Mouse (Mus musculus) lung, embryonic 14.5 days (tissue): Measurements from ENCODE around the gene Dhh. TPM values are rescaled to one million over a fixed set of nuclear protein-coding genes. Genes with fewer than 3 reads are reported as not detected.
"Not testable (repeated sequence)": the region's sequence is repeated elsewhere in the genome, so short reads cannot be mapped to it uniquely, and the experiment has no call there.

ENCODE experiments used
- ATAC-seq: fragments of 200-750 bp; cut with Nextera tagmentation; 2 replicates; pipeline ENCODE4 v1.8.0; 2017; ENCODE audit warnings: mild to moderate bottlenecking, moderate TSS enrichment, moderate library complexity; ENCODE audit not compliant: insufficient read depth
- DNase-seq: peaks from one replicate; pipeline ENCODE4 v3.0.0-alpha.2; 2015
- H3K27ac ChIP-seq: fragments of 300-500 bp; sonication (generic); 2 replicates; pipeline ENCODE4 v1.5.1; 2014; ENCODE audit warnings: low read depth, mild to moderate bottlenecking, moderate library complexity
- H3K27me3 ChIP-seq: fragments of 300-500 bp; sonication (generic); 2 replicates; pipeline ENCODE4 v1.6.1; 2014; ENCODE audit warnings: low read length, control low read depth; ENCODE audit not compliant: insufficient read depth
- H3K36me3 ChIP-seq: fragments of 300-500 bp; sonication (generic); 2 replicates; pipeline ENCODE4 v1.6.1; 2014; ENCODE audit warnings: control low read depth; ENCODE audit not compliant: insufficient read depth
- H3K4me1 ChIP-seq: fragments of 300-500 bp; sonication (generic); 2 replicates; pipeline ENCODE4 v1.6.1; 2014; ENCODE audit warnings: antibody characterized with exemption, control low read depth; ENCODE audit not compliant: insufficient read depth
- H3K4me2 ChIP-seq: fragments of 300-500 bp; sonication (generic); 2 replicates; pipeline ENCODE4 v1.6.1; 2014; ENCODE audit warnings: mild to moderate bottlenecking
- H3K4me3 ChIP-seq: fragments of 300-500 bp; sonication (generic); 2 replicates; pipeline ENCODE4 v1.5.1; 2014; ENCODE audit warnings: low read depth, low read length
- H3K9ac ChIP-seq: fragments of 300-500 bp; sonication (generic); 2 replicates; pipeline ENCODE4 v1.6.1; 2014
- H3K9me3 ChIP-seq: fragments of 300-500 bp; sonication (generic); 2 replicates; pipeline ENCODE4 v1.6.1; 2016; ENCODE audit warnings: low read depth, low read length, control low read depth
- CTCF ChIP-seq: IDR thresholded peaks from 2 replicates; pipeline ENCODE4 v1.5.1; 2016; ENCODE audit warnings: antibody characterized with exemption, low read depth
- WGBS: fragments of 180-500 bp; shearing (Covaris S2); extraction: QIAGEN DNeasy Blood & Tissue Kit; methylation state at CpG from one replicate; pipeline ENCODE4 v1.1.7; 2014; 5-methylcytosine and 5-hydroxymethylcytosine counted together
- polyA plus RNA-seq: library from polyadenylated mRNA; unstranded; fragments of >200 nt; fragmentation: Nextera tagmentation; extraction: Ambion mirVana; gene quantifications from 2 replicates; pipeline ENCODE4 v1.2.1, GENCODE M21; 2014

Gene Dhh
- polyA plus RNA-seq, 1 experiment from 2014 or later = 1.0 TPM

- ATAC-seq = no peak
- no peak for TF ChIP-seq CTCF
- H3K36me3 ChIP-seq = no peaks in the 10 kb centered on the region
- no peak overlapping the region for H3K4me2 ChIP-seq
- no peaks in the 10 kb centered on the region for H3K27me3 ChIP-seq
- 66% methylated on average over 2 of the region's 2 CpGs for WGBS
- H3K4me3 ChIP-seq = no peak overlapping the region
- no peaks in the 10 kb centered on the region for H3K4me1 ChIP-seq
- no peaks in the 10 kb centered on the region for H3K9me3 ChIP-seq
- no peak overlapping the region for H3K9ac ChIP-seq
- no peak for DNase-seq
- no peak overlapping the region for H3K27ac ChIP-seq
Observed at GRCm38 (mm10) chr15:98923031-98923537, 24.7 kb upstream of the Dhh start.

- H3K27ac ChIP-seq = no peak overlapping the region
- no peak overlapping the region for H3K4me3 ChIP-seq
- ATAC-seq (no peak), DNase-seq (no peak)
- H3K36me3 ChIP-seq = no peaks in the 10 kb centered on the region
- H3K9me3 ChIP-seq = no peaks in the 10 kb centered on the region
- no peak overlapping the region for H3K4me2 ChIP-seq
- 30% methylated on average over 3 of the region's 3 CpGs for WGBS
- H3K4me1 ChIP-seq = no peaks in the 10 kb centered on the region
- no peak for TF ChIP-seq CTCF
- H3K9ac ChIP-seq = no peak overlapping the region
- H3K27me3 ChIP-seq = no peaks in the 10 kb centered on the region
Observed at GRCm38 (mm10) chr15:98922581-98922980, 24.2 kb upstream of the Dhh start.

GRCm38 (mm10) chr15:98921510-98921909, 23.2 kb upstream of the Dhh start:
- no peak for ATAC-seq
- Histone ChIP-seq H3K27ac (no peak overlapping the region), H3K4me1 (no peaks in the 10 kb centered on the region; the same call in 1 of the 2 replicates), H3K9me3 (no peaks in the 10 kb centered on the region), H3K4me2 (no peak overlapping the region), H3K27me3 (no peaks in the 10 kb centered on the region), H3K4me3 (no peak overlapping the region), H3K9ac (no peak overlapping the region), H3K36me3 (no peaks in the 10 kb centered on the region)
- no peak for DNase-seq
- 79% methylated on average over 5 of the region's 5 CpGs for WGBS
- no peak for TF ChIP-seq CTCF

- not testable (repeated sequence) for H3K9me3 ChIP-seq, ATAC-seq, H3K27me3 ChIP-seq, H3K4me1 ChIP-seq, DNase-seq, H3K36me3 ChIP-seq
- WGBS = 22% methylated on average over 8 of the region's 8 CpGs
- Histone ChIP-seq H3K9ac (peak overlapping the region; percentile 45), H3K4me2 (peak overlapping the region; percentile 86), H3K4me3 (peak overlapping the region; percentile 86), H3K27ac (peak overlapping the region; percentile 78)
Observed at GRCm38 (mm10) chr15:98918499-98918895, 20.2 kb upstream of the Dhh start.

GRCm38 (mm10) chr15:98917538-98918498, 19.5 kb upstream of the Dhh start, which contains the start of gene Lmbr1l:
Gene Lmbr1l, minus strand, starts transcription at chr15:98918231.
- ATAC-seq = peak; percentile 98
- H3K9me3 ChIP-seq = no peaks in the 10 kb centered on the region
- no peaks in the 10 kb centered on the region for H3K27me3 ChIP-seq
- WGBS = under 1% methylated on average over 82 of the region's 82 CpGs
- peak within 1 kb of the TSS; percentile 79 for H3K9ac ChIP-seq
- H3K4me3 ChIP-seq = peak within 1 kb of the TSS; percentile 86
- no peaks in the 10 kb centered on the region; the same call in 1 of the 2 replicates for H3K4me1 ChIP-seq
- peak; percentile 100 for DNase-seq
- no peak for TF ChIP-seq CTCF
- peaks cover 6% of the 10 kb centered on the region for H3K36me3 ChIP-seq
- H3K27ac ChIP-seq = peak within 1 kb of the TSS; percentile 96
- H3K4me2 ChIP-seq = peak within 1 kb of the TSS; percentile 86

- 1% methylated on average over 14 of the region's 14 CpGs for WGBS
- Histone ChIP-seq H3K4me2 (peak overlapping the region; percentile 86), H3K36me3 (peaks cover 11% of the 10 kb centered on the region), H3K27me3 (no peaks in the 10 kb centered on the region), H3K9me3 (no peaks in the 10 kb centered on the region), H3K4me1 (no peaks in the 10 kb centered on the region; the same call in 1 of the 2 replicates), H3K4me3 (peak overlapping the region; percentile 86), H3K9ac (peak overlapping the region; percentile 79), H3K27ac (peak overlapping the region; percentile 96)
- no peak for TF ChIP-seq CTCF
- no peak for ATAC-seq
- peak; percentile 63 for DNase-seq
Observed at GRCm38 (mm10) chr15:98917091-98917490, 18.8 kb upstream of the Dhh start.

- H3K4me3 ChIP-seq = no peak overlapping the region
Observed at GRCm38 (mm10) chr15:98916016-98916415, 17.7 kb upstream of the Dhh start.

More at GRCm38 (mm10) chr15:98916016-98916415, 17.7 kb upstream of the Dhh start:
- peaks cover 22% of the 10 kb centered on the region for H3K36me3 ChIP-seq
- WGBS = 91% methylated on average over 4 of the region's 4 CpGs
- DNase-seq (no peak), ATAC-seq (no peak)
- peak overlapping the region; percentile 86; the same call in 1 of the 2 replicates for H3K4me2 ChIP-seq
- no peaks in the 10 kb centered on the region for H3K27me3 ChIP-seq
- 0 out of 2 replicates have a peak overlapping the region, but pooled peaks have one; percentile 79 for H3K9ac ChIP-seq
- H3K9me3 ChIP-seq = no peaks in the 10 kb centered on the region
- TF ChIP-seq CTCF = no peak
- H3K27ac ChIP-seq = no peak overlapping the region
- no peaks in the 10 kb centered on the region; the same call in 1 of the 2 replicates for H3K4me1 ChIP-seq
